Mouse (Mus musculus) C2C12 (cell line): ENCODE results near the gene Fbl. TPM values are rescaled to one million over a fixed set of nuclear protein-coding genes. Genes with fewer than 3 reads are reported as not detected.
"Not testable (repeated sequence)": the region's sequence is repeated elsewhere in the genome, so short reads cannot be mapped to it uniquely, and the experiment has no call there.

Source experiments
- H3K27me3 ChIP-seq: one replicate; pipeline ENCODE4 v1.6.1; 2011; ENCODE audit not compliant: control insufficient read depth, insufficient read depth, insufficient read length
- H3K36me3 ChIP-seq: one replicate; pipeline ENCODE4 v1.6.1; 2011; ENCODE audit not compliant: control insufficient read depth, insufficient read depth
- H3K4me3 ChIP-seq: one replicate; pipeline ENCODE4 v1.5.1; 2011; ENCODE audit warnings: mild to moderate bottlenecking, control low read depth; ENCODE audit not compliant: poor library complexity, insufficient read depth, severe bottlenecking
- H3K79me2 ChIP-seq: one replicate; pipeline ENCODE4 v1.6.1; 2011; ENCODE audit not compliant: control insufficient read depth, insufficient read depth
- H3K79me3 ChIP-seq: one replicate; pipeline ENCODE4 v1.6.1; 2011; ENCODE audit warnings: low read depth, control low read depth
- H3ac ChIP-seq: one replicate; pipeline ENCODE3; 2011; ENCODE audit warnings: low read depth; ENCODE audit not compliant: control insufficient read depth, insufficient read length
- polyA plus RNA-seq: library from polyadenylated mRNA; unstranded; fragments of >200 nt; fragmentation: generic; extraction: Trizol; gene quantifications from one replicate; pipeline ENCODE4 v1.2.1, GENCODE M21; 2012; ENCODE audit warnings: missing spikeins

The Fbl gene
- polyA plus RNA-seq, 1 experiment, result 410 TPM

DNA sequence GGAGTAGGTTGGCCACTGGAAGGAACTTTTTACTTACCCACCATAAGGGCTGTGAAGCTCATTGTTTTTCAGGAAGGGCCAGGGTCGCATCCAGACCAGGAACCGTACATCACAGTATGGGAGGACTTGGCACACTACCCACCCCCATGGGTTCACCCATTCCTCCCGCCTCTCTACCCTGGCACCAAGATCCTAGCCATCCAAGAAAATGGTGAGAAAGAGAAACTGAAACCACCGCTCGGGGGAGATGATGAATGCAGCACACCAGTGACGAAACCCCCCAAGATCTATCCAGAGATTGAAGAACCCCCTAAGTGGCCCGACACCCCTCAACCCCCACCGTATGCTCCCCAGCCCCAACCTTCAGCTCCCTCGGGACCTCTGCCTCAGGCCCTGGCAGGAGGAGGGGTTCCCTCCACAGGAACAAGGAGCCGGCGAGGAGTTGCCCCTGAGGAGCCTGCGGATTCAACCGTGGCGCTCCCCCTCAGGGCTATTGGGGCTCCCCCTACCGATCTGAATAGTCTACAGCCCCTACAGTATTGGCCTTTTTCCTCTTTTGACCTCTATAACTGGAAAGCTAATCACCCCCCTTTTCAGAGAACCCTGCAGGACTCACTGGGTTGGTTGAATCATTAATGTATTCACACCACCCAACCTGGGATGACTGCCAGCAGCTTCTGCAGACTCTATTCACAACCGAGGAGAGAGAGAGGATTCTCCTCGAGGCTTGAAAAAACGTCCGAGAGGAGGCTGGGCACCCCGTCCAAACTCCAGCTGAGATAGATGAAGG lies 49.6 kb downstream of the Fbl start:
- H3ac ChIP-seq, H3K4me3 ChIP-seq, H3K79me2 ChIP-seq: not testable (repeated sequence)

GRCm38 (mm10) chr7:28226836-28227235 lies 57.3 kb downstream of the Fbl start:
- not testable (repeated sequence) for H3K27me3 ChIP-seq, H3K79me2 ChIP-seq, H3K4me3 ChIP-seq, H3ac ChIP-seq, H3K36me3 ChIP-seq, H3K79me3 ChIP-seq

More for the DNA sequence above, 49.6 kb downstream of the Fbl start:
- H3K27me3 ChIP-seq, H3K79me3 ChIP-seq, H3K36me3 ChIP-seq: not testable (repeated sequence)

DNA sequence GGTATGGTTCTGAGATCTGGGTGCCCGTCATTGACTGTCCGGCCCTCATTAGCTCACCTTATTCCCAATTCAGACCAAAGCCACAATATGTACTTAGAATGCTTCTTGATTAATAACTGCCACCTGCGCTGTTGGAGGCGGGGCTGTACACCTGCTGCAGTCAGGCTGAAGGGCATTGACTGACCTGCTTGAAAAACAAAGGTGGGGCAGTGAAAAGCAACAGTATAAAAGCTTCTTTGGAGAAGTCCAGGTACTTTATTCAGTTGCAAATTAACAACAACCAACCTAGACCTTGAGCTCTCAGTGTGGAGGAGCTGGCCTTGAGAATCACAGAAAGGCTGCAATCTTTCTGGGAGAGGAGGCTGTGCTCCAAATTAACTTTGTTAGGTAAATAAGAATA lies 57.9 kb downstream of the Fbl start:
- not testable (repeated sequence) for H3K36me3 ChIP-seq, H3K27me3 ChIP-seq, H3K4me3 ChIP-seq, H3K79me3 ChIP-seq, H3ac ChIP-seq, H3K79me2 ChIP-seq

Other genes with a start within 250 kb of the Fbl start
- gene Zfp974, start 240.2 kb upstream of the Fbl start, polyA plus RNA-seq, result 1.5 TPM
- gene Zfp780b, start 190.5 kb upstream of the Fbl start, polyA plus RNA-seq, result 1.3 TPM
- gene Zfp850, start 155.6 kb upstream of the Fbl start, polyA plus RNA-seq, result 0.62 TPM
- 259 TPM for gene Psmc4, start 119.6 kb upstream of the Fbl start, polyA plus RNA-seq
- not detected for gene Fcgbp, start 98.5 kb upstream of the Fbl start, polyA plus RNA-seq
- gene 9530053A07Rik, start 40.2 kb upstream of the Fbl start, polyA plus RNA-seq, result 0.62 TPM
- 5.3 TPM for gene Dyrk1b, start 9.8 kb downstream of the Fbl start, polyA plus RNA-seq
- gene Eid2, start 98.2 kb downstream of the Fbl start, polyA plus RNA-seq, result 6.9 TPM
- gene Eid2b, start 108.0 kb downstream of the Fbl start, polyA plus RNA-seq, result 4.3 TPM
- not detected for gene Selenov, start 121.5 kb downstream of the Fbl start, polyA plus RNA-seq
- 0.06 TPM for gene Dll3, start 132.5 kb downstream of the Fbl start, polyA plus RNA-seq
- gene Timm50, start 142.4 kb downstream of the Fbl start, polyA plus RNA-seq, result 130 TPM
- 82.4 TPM for gene Supt5, start 169.0 kb downstream of the Fbl start, polyA plus RNA-seq
- gene Rps16, start 180.9 kb downstream of the Fbl start, polyA plus RNA-seq, result 6,019 TPM
- 29.0 TPM for gene Plekhg2, start 202.9 kb downstream of the Fbl start, polyA plus RNA-seq
- 11.2 TPM for gene Zfp36, start 210.5 kb downstream of the Fbl start, polyA plus RNA-seq
- 55.6 TPM for gene Med29, start 223.0 kb downstream of the Fbl start, polyA plus RNA-seq
- gene Paf1, start 223.2 kb downstream of the Fbl start, polyA plus RNA-seq, result 44.3 TPM